Mouse (Mus musculus): ENCODE measurements at regions not wholly inside any gene's neighbourhood (a gene's known extent, or its start where the extent isn't known, plus 50 kb on each side); places are given as distances from the start of the nearest gene placed in this dataset.

DNA sequence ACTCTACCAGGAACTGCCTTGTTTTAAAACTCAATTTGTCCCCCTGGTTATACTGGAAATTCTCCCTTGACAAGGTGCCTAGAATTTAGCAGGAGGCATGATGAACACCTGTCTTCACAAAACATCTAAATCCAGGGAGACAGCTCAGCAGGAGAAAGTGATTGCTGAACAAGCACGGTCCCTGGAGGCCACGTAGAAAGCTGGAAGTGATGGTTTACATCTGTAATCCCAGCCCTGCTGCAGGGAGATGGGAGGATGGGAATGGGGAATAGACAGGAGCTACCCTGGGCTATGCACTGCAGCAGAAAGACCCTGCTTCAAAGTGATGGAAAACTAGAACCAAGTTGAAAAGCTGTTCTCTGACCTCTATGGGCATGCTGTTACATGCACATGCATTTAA, 119.1 kb upstream of the Gm10295 start:
- TF ChIP-seq POLR2A (IDR thresholded peaks at IDR 0.05; ENCODE audit: insufficient read depth, low read depth, low read length) (no peak), CTCF (IDR thresholded peaks at IDR 0.05; ENCODE audit: insufficient read depth, low read depth, low read length) (no peak)

All from olfactory bulb, adult 2 months (tissue).